Mouse (Mus musculus) liver, postnatal 0 days (tissue): ENCODE results near the gene Zfp365. TPM values are rescaled to one million over a fixed set of nuclear protein-coding genes. Genes with fewer than 3 reads are reported as not detected.

ENCODE experiments used
- ATAC-seq: fragments of 200-750 bp; cut with Nextera tagmentation; 2 replicates; pipeline ENCODE4 v1.8.0; 2017; ENCODE audit warnings: mild to moderate bottlenecking, moderate library complexity
- DNase-seq: peaks from one replicate; pipeline ENCODE4 v3.0.0-alpha.2; 2016
- H3K27ac ChIP-seq: fragments of 300-500 bp; sonication (generic); 2 replicates; pipeline ENCODE4 v1.5.1; 2014; ENCODE audit warnings: antibody characterized with exemption, moderate library complexity, mild to moderate bottlenecking, low read depth
- H3K27me3 ChIP-seq: fragments of 300-500 bp; sonication (generic); 2 replicates; pipeline ENCODE4 v1.6.1; 2014; ENCODE audit warnings: low read length, control low read depth, mixed read lengths; ENCODE audit not compliant: insufficient read depth
- H3K36me3 ChIP-seq: fragments of 300-500 bp; sonication (generic); replicated peaks from 2 replicates; pipeline ENCODE4 v1.6.1; 2014; ENCODE audit warnings: mild to moderate bottlenecking, control low read depth, low read length, moderate library complexity, mixed read lengths; ENCODE audit not compliant: insufficient read depth
- H3K4me1 ChIP-seq: fragments of 300-500 bp; sonication (generic); 2 replicates; pipeline ENCODE4 v1.6.1; 2014; ENCODE audit warnings: antibody characterized with exemption, mild to moderate bottlenecking, control low read depth; ENCODE audit not compliant: insufficient read depth
- H3K4me2 ChIP-seq: fragments of 300-500 bp; sonication (generic); 2 replicates; pipeline ENCODE4 v1.6.1; 2014; ENCODE audit warnings: low read depth, mild to moderate bottlenecking, low read length, moderate library complexity, mixed read lengths
- H3K4me3 ChIP-seq: fragments of 300-500 bp; sonication (generic); 2 replicates; pipeline ENCODE4 v1.5.1; 2014; ENCODE audit warnings: low read depth, low read length
- H3K9ac ChIP-seq: fragments of 300-500 bp; sonication (generic); replicated peaks from 2 replicates; pipeline ENCODE4 v1.6.1; 2014; ENCODE audit warnings: mild to moderate bottlenecking, moderate library complexity
- H3K9me3 ChIP-seq: fragments of 300-500 bp; sonication (generic); 2 replicates; pipeline ENCODE4 v1.6.1; 2016; ENCODE audit warnings: mild to moderate bottlenecking, control low read depth, low read length, mixed read lengths
- CTCF ChIP-seq: sonication (generic); IDR thresholded peaks from 2 replicates; pipeline ENCODE4 v1.5.1; 2016; ENCODE audit warnings: antibody characterized with exemption, low read depth
- EP300 ChIP-seq: IDR thresholded peaks from 2 replicates; pipeline ENCODE4 v1.6.1; 2016; ENCODE audit warnings: antibody characterized with exemption, low read depth, mild to moderate bottlenecking
- WGBS: fragments of 180-500 bp; shearing (Covaris S2); extraction: QIAGEN DNeasy Blood & Tissue Kit; methylation state at CpG from one replicate; pipeline ENCODE4 v1.1.7; 2014; ENCODE audit not compliant: insufficient replicate concordance; 5-methylcytosine and 5-hydroxymethylcytosine counted together
- polyA plus RNA-seq: library from polyadenylated mRNA; unstranded; fragments of >200 nt; fragmentation: Nextera tagmentation; extraction: Ambion mirVana; gene quantifications from 2 replicates; pipeline ENCODE4 v1.2.1, GENCODE M21; 2015

Zfp365 gene
- polyA plus RNA-seq, 1 experiment from 2014 or later, result 0.04 TPM

GRCm38 (mm10) chr10:67862331-67862730 lies 50.1 kb downstream of the Zfp365 start:
- TF ChIP-seq EP300 (no peak), CTCF (peak; percentile 69)
- ATAC-seq, result no peak
- H3K36me3 ChIP-seq, result no peaks in the 10 kb centered on the region
- no peak overlapping the region for H3K4me2 ChIP-seq
- no peak overlapping the region for H3K9ac ChIP-seq
- no peak overlapping the region for H3K27ac ChIP-seq
- no peaks in the 10 kb centered on the region for H3K27me3 ChIP-seq
- no peaks in the 10 kb centered on the region for H3K4me1 ChIP-seq
- no peak overlapping the region for H3K4me3 ChIP-seq
- no peaks in the 10 kb centered on the region for H3K9me3 ChIP-seq
- DNase-seq, result no peak
- 11% methylated on average over 7 of the region's 7 CpGs for WGBS

DNA sequence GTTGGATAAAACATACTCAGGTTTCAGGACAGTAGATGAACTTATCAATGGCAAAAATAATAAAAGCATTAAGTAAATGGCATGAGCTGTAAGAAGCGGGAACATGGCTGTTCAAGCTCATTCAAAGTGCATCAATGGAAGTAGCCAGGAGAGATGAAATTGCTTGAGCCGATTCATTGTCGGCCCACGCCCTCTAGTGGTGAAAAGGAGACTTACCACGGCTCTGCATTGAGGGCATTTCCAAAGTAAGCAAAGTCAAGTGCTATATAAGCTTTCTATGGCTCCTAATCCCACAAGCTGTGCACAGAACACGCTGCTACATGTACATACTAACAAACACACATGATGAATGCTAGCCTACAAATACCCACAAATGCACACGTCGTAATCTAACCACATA lies 53.6 kb downstream of the Zfp365 start:
- Histone ChIP-seq H3K27ac (no peak overlapping the region), H3K9me3 (no peaks in the 10 kb centered on the region), H3K4me2 (no peak overlapping the region), H3K4me1 (no peaks in the 10 kb centered on the region), H3K27me3 (no peaks in the 10 kb centered on the region), H3K36me3 (no peaks in the 10 kb centered on the region), H3K9ac (no peak overlapping the region), H3K4me3 (no peak overlapping the region)
- ATAC-seq, result no peak
- WGBS, result 14% methylated on average over 8 of the region's 8 CpGs
- DNase-seq, result peak; percentile 71
- no peak for TF ChIP-seq EP300
- TF ChIP-seq CTCF, result peak; percentile 96

GRCm38 (mm10) chr10:67857561-67857906 lies 54.9 kb downstream of the Zfp365 start:
- no peaks in the 10 kb centered on the region for H3K27me3 ChIP-seq
- H3K4me2 ChIP-seq, result no peak overlapping the region
- H3K9me3 ChIP-seq, result no peaks in the 10 kb centered on the region
- no peak for ATAC-seq
- DNase-seq, result no peak
- H3K9ac ChIP-seq, result no peak overlapping the region
- 70% methylated on average over 4 of the region's 4 CpGs for WGBS
- H3K27ac ChIP-seq, result no peak overlapping the region
- TF ChIP-seq CTCF, result no peak
- TF ChIP-seq EP300, result no peak
- H3K4me3 ChIP-seq, result no peak overlapping the region
- no peaks in the 10 kb centered on the region for H3K36me3 ChIP-seq
- H3K4me1 ChIP-seq, result no peaks in the 10 kb centered on the region

- Histone ChIP-seq H3K4me2 (no peak overlapping the region), H3K9ac (no peak overlapping the region), H3K27ac (no peak overlapping the region), H3K27me3 (no peaks in the 10 kb centered on the region), H3K4me3 (no peak overlapping the region), H3K4me1 (no peaks in the 10 kb centered on the region), H3K36me3 (no peaks in the 10 kb centered on the region), H3K9me3 (no peaks in the 10 kb centered on the region)
- TF ChIP-seq CTCF (no peak), EP300 (no peak)
- ATAC-seq, result no peak
- DNase-seq, result no peak
- WGBS, result 78% methylated on average over 14 of the region's 14 CpGs
Observed at GRCm38 (mm10) chr10:67856791-67857560, 55.5 kb downstream of the Zfp365 start.

GRCm38 (mm10) chr10:67855760-67856159 lies 56.7 kb downstream of the Zfp365 start:
- H3K4me2 ChIP-seq, result no peak overlapping the region
- TF ChIP-seq CTCF (no peak), EP300 (no peak)
- H3K27me3 ChIP-seq, result no peaks in the 10 kb centered on the region
- no peak overlapping the region for H3K27ac ChIP-seq
- H3K36me3 ChIP-seq, result no peaks in the 10 kb centered on the region
- H3K4me1 ChIP-seq, result no peaks in the 10 kb centered on the region
- ATAC-seq (no peak), DNase-seq (no peak)
- H3K9me3 ChIP-seq, result no peaks in the 10 kb centered on the region
- H3K4me3 ChIP-seq, result no peak overlapping the region
- 61% methylated on average over 5 of the region's 5 CpGs for WGBS
- H3K9ac ChIP-seq, result no peak overlapping the region

GRCm38 (mm10) chr10:67852411-67852810 lies 60.1 kb downstream of the Zfp365 start:
- no peak overlapping the region for H3K4me3 ChIP-seq
- no peaks in the 10 kb centered on the region for H3K36me3 ChIP-seq
- no peak overlapping the region for H3K4me2 ChIP-seq
- H3K27me3 ChIP-seq, result no peaks in the 10 kb centered on the region
- H3K27ac ChIP-seq, result no peak overlapping the region
- DNase-seq, result no peak
- ATAC-seq, result no peak
- WGBS, result 57% methylated on average over 6 of the region's 6 CpGs
- H3K4me1 ChIP-seq, result no peaks in the 10 kb centered on the region
- H3K9me3 ChIP-seq, result no peaks in the 10 kb centered on the region
- no peak overlapping the region for H3K9ac ChIP-seq
- no peak for TF ChIP-seq CTCF
- TF ChIP-seq EP300, result no peak

GRCm38 (mm10) chr10:67851079-67851478 lies 61.4 kb downstream of the Zfp365 start:
- Histone ChIP-seq H3K27me3 (no peaks in the 10 kb centered on the region), H3K27ac (no peak overlapping the region), H3K4me3 (no peak overlapping the region), H3K4me2 (no peak overlapping the region), H3K9me3 (no peaks in the 10 kb centered on the region), H3K4me1 (no peaks in the 10 kb centered on the region), H3K36me3 (no peaks in the 10 kb centered on the region), H3K9ac (no peak overlapping the region)
- ATAC-seq (no peak), DNase-seq (no peak)
- TF ChIP-seq EP300 (no peak), CTCF (no peak)
- 73% methylated on average over 6 of the region's 6 CpGs for WGBS
